ENCODE assay signal across 8 mouse cellular contexts in genomic region chr16:95703958-95704357, GRCm38 (mm10). TPM values are rescaled to one million over a fixed set of nuclear protein-coding genes. Genes with fewer than 3 reads are reported as not detected.
DNase-seq lines count a peak whose midpoint lies in the region; ATAC-seq and TF ChIP-seq lines count a peak whose summit lies in the region.

No protein-coding gene starts in this region.

- H3K27ac ChIP-seq in liver, adult 2 months (replicated peaks; ENCODE audit: insufficient read depth, low read depth, low read length), result peak overlapping the region; percentile 34; the same call in 1 of the 2 replicates
- H3K27ac ChIP-seq in forebrain, embryonic 13.5 days, result no peak overlapping the region
- H3K27ac ChIP-seq in intestine, postnatal 0 days (ENCODE audit: low read depth, low read length), result 0 out of 2 replicates have a peak overlapping the region, but pooled peaks have one; percentile 29
- peak overlapping the region; percentile 4; the same call in 1 of the 2 replicates for H3K27ac ChIP-seq in midbrain, embryonic 13.5 days

- no peak for ATAC-seq in forebrain, embryonic 13.5 days
- ATAC-seq in intestine, postnatal 0 days, result no peak
- no peak for ATAC-seq in midbrain, embryonic 13.5 days

- peak overlapping the region; percentile 60 for H3K9ac ChIP-seq in liver, adult 2 months (ENCODE audit: low read depth, low read length)
- no peak overlapping the region for H3K9ac ChIP-seq in forebrain, embryonic 13.5 days
- peak overlapping the region; percentile 26; the same call in 1 of the 2 replicates for H3K9ac ChIP-seq in intestine, postnatal 0 days (ENCODE audit: low read depth, low read length)
- no peak overlapping the region for H3K9ac ChIP-seq in midbrain, embryonic 13.5 days (replicated peaks)

- peaks cover 18% of the 10 kb centered on the region for H3K4me1 ChIP-seq in liver, adult 2 months (ENCODE audit: control insufficient read depth, insufficient read depth, low read length)
- H3K4me1 ChIP-seq in forebrain, embryonic 13.5 days, result peaks cover 19% of the 10 kb centered on the region
- H3K4me1 ChIP-seq in intestine, postnatal 0 days (replicated peaks; ENCODE audit: control insufficient read depth, insufficient read depth, low read length), result peaks cover 10% of the 10 kb centered on the region; the same call in 1 of the 2 replicates
- peaks cover 18% of the 10 kb centered on the region for H3K4me1 ChIP-seq in midbrain, embryonic 13.5 days (replicated peaks)

- TF ChIP-seq CTCF in liver, adult 2 months (IDR thresholded peaks at IDR 0.05; ENCODE audit: low read depth, low read length), result no peak
- no peak for TF ChIP-seq CTCF in intestine, postnatal 0 days (IDR thresholded peaks at IDR 0.05; ENCODE audit: low read depth)

- no peaks in the 10 kb centered on the region for H3K9me3 ChIP-seq in forebrain, embryonic 13.5 days (replicated peaks)
- H3K9me3 ChIP-seq in intestine, postnatal 0 days (ENCODE audit: control insufficient read depth), result no peaks in the 10 kb centered on the region
- no peaks in the 10 kb centered on the region for H3K9me3 ChIP-seq in midbrain, embryonic 13.5 days

- H3K79me2 ChIP-seq in liver, adult 2 months (ENCODE audit: control insufficient read depth, insufficient read depth, low read length), result peaks cover 28% of the 10 kb centered on the region

- DNase-seq in liver, adult 2 months (ENCODE audit: extremely low read depth, low read depth, low spot score), result peak; percentile 60
- no peak for DNase-seq in liver
- no peak for DNase-seq in gastrocnemius, adult 18-20 months (ENCODE audit: low spot score)
- DNase-seq in layer of hippocampus, adult 8-10 months (ENCODE audit: low spot score in 2 of 2), result no peak
- DNase-seq in testis, postnatal 10 days (ENCODE audit: low spot score), result no peak

- no peaks in the 10 kb centered on the region for H3K27me3 ChIP-seq in liver, adult 2 months (ENCODE audit: control insufficient read depth, insufficient read depth, low read length)
- H3K27me3 ChIP-seq in forebrain, embryonic 13.5 days, result peaks cover 41% of the 10 kb centered on the region
- no peaks in the 10 kb centered on the region for H3K27me3 ChIP-seq in intestine, postnatal 0 days (replicated peaks; ENCODE audit: control insufficient read depth, insufficient read depth, low read length)
- no peaks in the 10 kb centered on the region for H3K27me3 ChIP-seq in midbrain, embryonic 13.5 days

- peak overlapping the region; percentile 9 for H3K4me3 ChIP-seq in liver, adult 2 months (ENCODE audit: insufficient read depth, low read depth, low read length)
- 0 out of 2 replicates have a peak overlapping the region, but pooled peaks have one; percentile 9 for H3K4me3 ChIP-seq in forebrain, embryonic 13.5 days
- H3K4me3 ChIP-seq in intestine, postnatal 0 days (ENCODE audit: low read depth, low read length), result peak overlapping the region; percentile 94
- H3K4me3 ChIP-seq in midbrain, embryonic 13.5 days (replicated peaks), result peak overlapping the region; percentile 14; the same call in 1 of the 2 replicates

- TF ChIP-seq POLR2A in liver, adult 2 months (IDR thresholded peaks at IDR 0.05; ENCODE audit: extremely low read depth, insufficient read depth, low read length), result no peak

- 7% methylated on average over 8 of the region's 8 CpGs for WGBS in liver, adult 2 months
- WGBS in forebrain, embryonic 13.5 days, result 10% methylated on average over 8 of the region's 8 CpGs
- 20% methylated on average over 8 of the region's 8 CpGs for WGBS in intestine, postnatal 0 days
- 43% methylated on average over 8 of the region's 8 CpGs for WGBS in midbrain, embryonic 13.5 days

- H3K4me2 ChIP-seq in forebrain, embryonic 13.5 days, result peak overlapping the region; percentile 40
- peak overlapping the region; percentile 88 for H3K4me2 ChIP-seq in intestine, postnatal 0 days (replicated peaks; ENCODE audit: low read depth)
- peak overlapping the region; percentile 34 for H3K4me2 ChIP-seq in midbrain, embryonic 13.5 days (replicated peaks)

- H3K36me3 ChIP-seq in liver, adult 2 months (ENCODE audit: control insufficient read depth, insufficient read depth, low read length), result peaks cover 2% of the 10 kb centered on the region
- no peaks in the 10 kb centered on the region for H3K36me3 ChIP-seq in forebrain, embryonic 13.5 days (ENCODE audit: poor library complexity, severe bottlenecking)
- H3K36me3 ChIP-seq in intestine, postnatal 0 days (ENCODE audit: control insufficient read depth, insufficient read depth), result peaks cover 14% of the 10 kb centered on the region
- 0 out of 2 replicates have a peak, but pooled peaks cover 4% of the 10 kb centered on the region for H3K36me3 ChIP-seq in midbrain, embryonic 13.5 days

RNA-seq across cellular contexts. Expression of gene Ets2, which starts 2.1 kb away (rescaled TPM):
- total RNA-seq in liver, adult 2 months (2014; rRNA removed), result 10.7 and 15.4 TPM in 2 replicates
- 14.6 TPM in 2 replicates for polyA plus RNA-seq in liver, adult 2 months (2012; rRNA removed)
- polyA plus RNA-seq in forebrain, embryonic 13.5 days (2015; fragmentation: Nextera tagmentation; extraction: Ambion mirVana), result 9.3 and 10.7 TPM in 2 replicates
- 34.6 and 36.8 TPM in 2 replicates for polyA plus RNA-seq in intestine, postnatal 0 days (2015; fragmentation: Nextera tagmentation; extraction: Ambion mirVana)
- 12.1 and 13.2 TPM in 2 replicates for polyA plus RNA-seq in midbrain, embryonic 13.5 days (2015; fragmentation: Nextera tagmentation; extraction: Ambion mirVana)
- total RNA-seq in gastrocnemius, adult 18-20 months (2021), result 10 to 100 TPM; 20.5 to 26.7 TPM
- 10 to 100 TPM; 67.2 to 81.0 (median 75.2) TPM for total RNA-seq in layer of hippocampus, adult 8-10 months (2022)

Comparison
In these comparisons a context has a peak if more than half of its experiments do, and no peak if none do; other contexts are left out.
1. H3K4me3 ChIP-seq: peak in every context shown above with its lines; median percentile 94 in intestine, postnatal 0 days; 14 in midbrain, embryonic 13.5 days; 9 in liver, adult 2 months; 9 in forebrain, embryonic 13.5 days.
2. H3K9ac ChIP-seq: peak in liver, adult 2 months (single experiment) and intestine, postnatal 0 days (single experiment); none in forebrain, embryonic 13.5 days (single experiment) and midbrain, embryonic 13.5 days (single experiment).
3. H3K4me2 ChIP-seq: peak in every context shown above with its lines; median percentile 88 in intestine, postnatal 0 days; 40 in forebrain, embryonic 13.5 days; 34 in midbrain, embryonic 13.5 days.